Mouse (Mus musculus) heart, embryonic 14.5 days (tissue): ENCODE measurements around the gene Mras. TPM values are rescaled to one million over a fixed set of nuclear protein-coding genes. Genes with fewer than 3 reads are reported as not detected.

Experiments used
- ATAC-seq: fragments of 200-750 bp; cut with Nextera tagmentation; 2 replicates; pipeline ENCODE4 v1.8.0; 2017; ENCODE audit warnings: low read depth, moderate TSS enrichment; ENCODE audit not compliant: insufficient number of reproducible peaks, insufficient read depth, low FRiP score
- H3K27ac ChIP-seq, 2 experiments: fragments of 200-500 bp in 1 of 2; fragments of 300-500 bp in 1 of 2; sonication (generic) in 1 of 2; replicated peaks in 1 of 2; 2 replicates each; pipeline ENCODE4 v1.5.1; 2012 to 2014; ENCODE audit warnings: low read depth in 2 of 2, low read length in 2 of 2, control low read depth in 1 of 2, mild to moderate bottlenecking in 1 of 2, mixed read lengths in 1 of 2; ENCODE audit not compliant: control insufficient read depth in 1 of 2, insufficient read depth in 1 of 2
- H3K27me3 ChIP-seq: fragments of 300-500 bp; sonication (generic); 2 replicates; pipeline ENCODE4 v1.6.1; 2014; ENCODE audit warnings: mild to moderate bottlenecking, low read length, control low read depth; ENCODE audit not compliant: control insufficient read depth, insufficient read depth
- H3K36me3 ChIP-seq: fragments of 300-500 bp; sonication (generic); 2 replicates; pipeline ENCODE4 v1.6.1; 2014; ENCODE audit warnings: mild to moderate bottlenecking, control low read depth, low read length, mixed read lengths; ENCODE audit not compliant: control insufficient read depth, insufficient read depth
- H3K4me1 ChIP-seq, 2 experiments: fragments of 200-500 bp in 1 of 2; fragments of 300-500 bp in 1 of 2; sonication (generic) in 1 of 2; 2 replicates each; pipeline ENCODE4 v1.6.1; 2012 to 2014; ENCODE audit warnings: low read length in 2 of 2, control low read depth in 1 of 2, mixed read lengths in 1 of 2; ENCODE audit not compliant: control insufficient read depth in 2 of 2, insufficient read depth in 2 of 2
- H3K4me2 ChIP-seq: fragments of 300-500 bp; sonication (generic); 2 replicates; pipeline ENCODE4 v1.6.1; 2014; ENCODE audit warnings: mild to moderate bottlenecking, low read length
- H3K4me3 ChIP-seq, 2 experiments: fragments of 200-500 bp in 1 of 2; fragments of 300-500 bp in 1 of 2; sonication (generic) in 1 of 2; 2 replicates each; pipeline ENCODE4 v1.5.1; 2012 to 2014; ENCODE audit warnings: low read length in 2 of 2, mild to moderate bottlenecking in 2 of 2, control low read depth in 1 of 2, low read depth in 1 of 2, moderate library complexity in 1 of 2; ENCODE audit not compliant: control insufficient read depth in 1 of 2, insufficient read depth in 1 of 2
- H3K9ac ChIP-seq: fragments of 300-500 bp; sonication (generic); 2 replicates; pipeline ENCODE4 v1.6.1; 2014; ENCODE audit warnings: mild to moderate bottlenecking, low read length
- H3K9me3 ChIP-seq: fragments of 300-500 bp; sonication (generic); 2 replicates; pipeline ENCODE4 v1.6.1; 2016; ENCODE audit warnings: low read length, control low read depth; ENCODE audit not compliant: control insufficient read depth
- WGBS: fragments of 180-500 bp; shearing (Covaris S2); extraction: QIAGEN DNeasy Blood & Tissue Kit; methylation state at CpG from one replicate; pipeline ENCODE4 v1.1.7; 2014; 5-methylcytosine and 5-hydroxymethylcytosine counted together
- polyA plus RNA-seq: library from polyadenylated mRNA; unstranded; fragments of >200 nt; fragmentation: Nextera tagmentation; extraction: Ambion mirVana; gene quantifications from 2 replicates; pipeline ENCODE4 v1.2.1, GENCODE M21; 2014

Gene Mras
- polyA plus RNA-seq, 1 experiment from 2014 or later, result 12.4 TPM

- H3K27me3 ChIP-seq, result no peaks in the 10 kb centered on the region
- H3K4me1 ChIP-seq, result peaks cover 13 to 14% of the 10 kb centered on the region in 2 experiments
- no peak overlapping the region for H3K9ac ChIP-seq
- H3K4me2 ChIP-seq, result no peak overlapping the region
- H3K36me3 ChIP-seq, result no peaks in the 10 kb centered on the region
- WGBS, result 86% methylated on average over 8 of the region's 8 CpGs
- H3K9me3 ChIP-seq, result no peaks in the 10 kb centered on the region
- no peak overlapping the region for H3K4me3 ChIP-seq
- H3K27ac ChIP-seq, result no peak overlapping the region
- no peak for ATAC-seq
Observed at GRCm38 (mm10) chr9:99431346-99431745, 5.8 kb downstream of the Mras start.

- Histone ChIP-seq H3K4me2 (no peak overlapping the region), H3K27ac (no peak overlapping the region), H3K9me3 (no peaks in the 10 kb centered on the region), H3K9ac (no peak overlapping the region), H3K4me3 (no peak overlapping the region), H3K4me1 (peaks cover 12% of the 10 kb centered on the region in 2 experiments), H3K36me3 (no peaks in the 10 kb centered on the region), H3K27me3 (no peaks in the 10 kb centered on the region)
- no peak for ATAC-seq
- 72% methylated on average over 6 of the region's 6 CpGs for WGBS
Observed at GRCm38 (mm10) chr9:99430806-99431205, 6.4 kb downstream of the Mras start.

GRCm38 (mm10) chr9:99429845-99430244 lies 7.3 kb downstream of the Mras start:
- 80% methylated on average over 3 of the region's 3 CpGs for WGBS
- Histone ChIP-seq H3K4me2 (no peak overlapping the region), H3K36me3 (no peaks in the 10 kb centered on the region), H3K27ac (no peak overlapping the region), H3K9me3 (no peaks in the 10 kb centered on the region), H3K9ac (no peak overlapping the region), H3K4me1 (peaks cover 6% of the 10 kb centered on the region in 2 experiments; a peak in 3 of 4 replicates), H3K27me3 (no peaks in the 10 kb centered on the region), H3K4me3 (no peak overlapping the region)
- no peak for ATAC-seq

GRCm38 (mm10) chr9:99428601-99429331 lies 8.4 kb downstream of the Mras start:
- Histone ChIP-seq H3K4me3 (no peak overlapping the region), H3K36me3 (no peaks in the 10 kb centered on the region), H3K9ac (no peak overlapping the region), H3K27me3 (no peaks in the 10 kb centered on the region), H3K9me3 (no peaks in the 10 kb centered on the region), H3K27ac (no peak overlapping the region), H3K4me2 (no peak overlapping the region), H3K4me1 (peaks cover 6 to 7% of the 10 kb centered on the region in 2 experiments; a peak in 2 of 4 replicates)
- ATAC-seq, result no peak
- 54% methylated on average over 11 of the region's 11 CpGs for WGBS

GRCm38 (mm10) chr9:99425262-99425661 lies 11.9 kb downstream of the Mras start:
- Histone ChIP-seq H3K27me3 (no peaks in the 10 kb centered on the region), H3K9ac (no peak overlapping the region), H3K4me1 (peaks cover 6 to 7% of the 10 kb centered on the region in 2 experiments; a peak in 2 of 4 replicates), H3K36me3 (no peaks in the 10 kb centered on the region), H3K9me3 (no peaks in the 10 kb centered on the region), H3K4me2 (no peak overlapping the region), H3K4me3 (no peak overlapping the region), H3K27ac (no peak overlapping the region)
- WGBS, result 63% methylated on average over 9 of the region's 9 CpGs
- ATAC-seq, result no peak

- ATAC-seq, result no peak
- Histone ChIP-seq H3K4me1 (peaks cover 6 to 7% of the 10 kb centered on the region in 2 experiments; a peak in 2 of 4 replicates), H3K4me3 (no peak overlapping the region), H3K9ac (no peak overlapping the region), H3K4me2 (no peak overlapping the region), H3K27ac (no peak overlapping the region), H3K27me3 (no peaks in the 10 kb centered on the region), H3K36me3 (no peaks in the 10 kb centered on the region), H3K9me3 (no peaks in the 10 kb centered on the region)
- 82% methylated on average over 4 of the region's 4 CpGs for WGBS
Observed at GRCm38 (mm10) chr9:99424574-99424863, 12.7 kb downstream of the Mras start.

GRCm38 (mm10) chr9:99423692-99424573 lies 13.2 kb downstream of the Mras start:
- H3K9ac ChIP-seq, result no peak overlapping the region
- no peaks in the 10 kb centered on the region for H3K36me3 ChIP-seq
- H3K27ac ChIP-seq, result no peak overlapping the region
- peaks cover 5 to 7% of the 10 kb centered on the region in 2 experiments; a peak in 2 of 4 replicates for H3K4me1 ChIP-seq
- 72% methylated on average over 9 of the region's 9 CpGs for WGBS
- no peak overlapping the region for H3K4me3 ChIP-seq
- no peak for ATAC-seq
- H3K9me3 ChIP-seq, result no peaks in the 10 kb centered on the region
- H3K4me2 ChIP-seq, result no peak overlapping the region
- no peaks in the 10 kb centered on the region for H3K27me3 ChIP-seq
